Mouse (Mus musculus) embryo, embryonic 10.5 days (tissue): ENCODE measurements around the gene Gm17416.

Experiments
- DNase-seq: peaks from one replicate; pipeline ENCODE4 v3.0.0-alpha.2; 2015; ENCODE audit warnings: low spot score

The Gm17416 gene

GRCm38 (mm10) chr2:152569038-152569437 lies at the start of gene Gm17416:
TSS of gene Gm17416 (plus strand) at chr2:152569338.
- DNase-seq = no peak

GRCm38 (mm10) chr2:152539944-152540710 lies 29.0 kb upstream of the Gm17416 start, which contains the start of gene Defb29:
TSS of gene Defb29 (minus strand) at chr2:152540098.
- DNase-seq = no peak

- DNase-seq = no peak
Measured at GRCm38 (mm10) chr2:152541979-152542378, 27.2 kb upstream of the Gm17416 start.

GRCm38 (mm10) chr2:152542897-152543296 lies 26.2 kb upstream of the Gm17416 start:
- DNase-seq = no peak

- DNase-seq = no peak
Measured at GRCm38 (mm10) chr2:152543478-152543877, 25.7 kb upstream of the Gm17416 start.

- DNase-seq = peak; percentile 73
Measured at GRCm38 (mm10) chr2:152544691-152545090, 24.4 kb upstream of the Gm17416 start.

GRCm38 (mm10) chr2:152548124-152548523 lies 21.0 kb upstream of the Gm17416 start:
- DNase-seq = no peak

GRCm38 (mm10) chr2:152553774-152554423 lies 15.2 kb upstream of the Gm17416 start:
- peak; percentile 86 for DNase-seq

- DNase-seq = no peak
Measured at GRCm38 (mm10) chr2:152556655-152557054, 12.5 kb upstream of the Gm17416 start.

GRCm38 (mm10) chr2:152569881-152570280 lies 743 bp downstream of the Gm17416 start:
- no peak for DNase-seq

- no peak for DNase-seq
Measured at GRCm38 (mm10) chr2:152570313-152570712, 1.2 kb downstream of the Gm17416 start.

- peak; percentile 24 for DNase-seq
Measured at GRCm38 (mm10) chr2:152572114-152572794, 3.1 kb downstream of the Gm17416 start, which contains the start of gene Defb21. TSS of gene Defb21 (plus strand) at chr2:152572744.

- no peak for DNase-seq
Measured at GRCm38 (mm10) chr2:152573484-152573883, 4.3 kb downstream of the Gm17416 start.

GRCm38 (mm10) chr2:152580107-152580506 lies 11.0 kb downstream of the Gm17416 start, which contains the start of gene Defb19:
TSS of gene Defb19 (minus strand) at chr2:152580312.
- DNase-seq = no peak

GRCm38 (mm10) chr2:152580612-152581011 lies 11.5 kb downstream of the Gm17416 start:
- DNase-seq = no peak

- peak; percentile 34 for DNase-seq
Measured at GRCm38 (mm10) chr2:152586926-152587560, 17.9 kb downstream of the Gm17416 start.

GRCm38 (mm10) chr2:152588450-152588849 lies 19.3 kb downstream of the Gm17416 start:
- DNase-seq = no peak

- DNase-seq = no peak
Measured at GRCm38 (mm10) chr2:152589021-152589420, 19.9 kb downstream of the Gm17416 start.

- DNase-seq = no peak
Measured at GRCm38 (mm10) chr2:152599299-152599698, 30.2 kb downstream of the Gm17416 start, which contains the start of gene Defb45. TSS of gene Defb45 (minus strand) at chr2:152599399.

GRCm38 (mm10) chr2:152600076-152600475 lies 30.9 kb downstream of the Gm17416 start:
- DNase-seq = no peak

- DNase-seq = no peak
Measured at GRCm38 (mm10) chr2:152601275-152601960, 32.3 kb downstream of the Gm17416 start.
